Mouse (Mus musculus): ENCODE results near the gene Unc79.

The Unc79 gene

GRCm38 (mm10) chr12:102948778-102949394, at the start of gene Unc79:
Gene Unc79 (plus strand): TSS chr12:102948859.
- peak; percentile 96 for DNase-seq (ENCODE audit: low read depth, low spot score)

DNA sequence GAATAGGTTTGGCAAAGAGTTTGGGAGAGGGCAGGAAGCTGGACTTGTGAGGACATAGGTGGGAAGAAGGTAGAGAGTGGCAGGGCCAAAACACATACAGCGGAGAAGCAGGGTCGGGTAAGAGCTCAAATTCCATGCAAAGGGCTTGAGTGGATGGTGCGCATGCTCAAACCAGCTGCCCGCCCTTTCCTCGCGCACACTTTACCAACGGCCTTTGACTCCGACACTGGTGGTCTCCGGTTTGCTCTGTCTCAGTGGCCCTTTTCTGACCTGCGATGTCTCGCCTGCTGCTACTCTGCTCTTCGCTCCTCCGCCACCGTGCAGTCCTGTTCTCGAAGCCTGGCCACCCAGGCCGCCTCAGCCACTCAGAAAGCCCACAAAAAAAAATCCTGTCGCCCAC, 49.6 kb upstream of the Unc79 start, which contains the start of gene Cox8c:
Gene Cox8c, plus strand, starts transcription at position 226 of the 400 bp plus-strand sequence.
- DNase-seq (ENCODE audit: low read depth, low spot score), result no peak

DNA sequence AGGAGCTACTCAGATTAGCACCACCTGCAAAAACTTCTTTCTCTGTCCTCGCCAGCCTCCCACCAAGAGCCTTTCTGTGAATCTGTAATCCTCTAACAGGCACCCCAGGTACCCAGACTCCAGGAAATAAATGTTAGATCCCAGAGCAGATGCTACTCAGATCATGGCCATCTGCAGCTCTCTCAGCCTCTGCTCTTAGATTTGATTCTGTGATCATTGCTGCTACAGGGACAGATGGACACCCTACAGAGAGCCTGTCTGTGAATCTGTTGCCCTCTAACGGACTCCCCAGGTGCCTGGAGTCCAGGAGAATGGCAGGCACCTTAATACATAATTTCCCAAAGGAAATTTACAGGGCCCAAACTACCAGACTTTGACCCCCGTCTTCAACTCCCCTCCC, 40.5 kb upstream of the Unc79 start:
- DNase-seq (ENCODE audit: low read depth, low spot score), result peak; percentile 96

GRCm38 (mm10) chr12:102916073-102916472, 32.6 kb upstream of the Unc79 start:
- no peak for DNase-seq (ENCODE audit: low read depth, low spot score)

DNA sequence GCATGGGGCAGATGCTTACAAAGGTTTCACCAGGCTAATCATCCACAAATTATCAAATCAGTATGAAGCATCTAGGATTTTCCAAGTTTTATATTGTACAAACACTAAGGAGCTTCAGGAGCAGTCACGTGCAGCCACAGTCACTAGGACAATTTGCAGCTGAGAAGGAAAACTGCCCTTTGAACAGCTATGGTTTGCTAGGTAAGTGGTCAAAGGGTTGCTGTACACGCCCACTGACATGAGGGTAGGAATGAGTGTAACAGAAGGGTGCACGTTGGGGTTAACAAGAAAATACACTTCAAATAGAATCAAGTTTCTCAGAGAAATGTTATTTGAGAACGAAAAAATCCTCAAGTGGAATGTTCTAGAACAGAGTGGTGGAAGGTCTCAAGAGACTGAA, 18.9 kb upstream of the Unc79 start:
- DNase-seq (ENCODE audit: low read depth, low spot score), result no peak

DNA sequence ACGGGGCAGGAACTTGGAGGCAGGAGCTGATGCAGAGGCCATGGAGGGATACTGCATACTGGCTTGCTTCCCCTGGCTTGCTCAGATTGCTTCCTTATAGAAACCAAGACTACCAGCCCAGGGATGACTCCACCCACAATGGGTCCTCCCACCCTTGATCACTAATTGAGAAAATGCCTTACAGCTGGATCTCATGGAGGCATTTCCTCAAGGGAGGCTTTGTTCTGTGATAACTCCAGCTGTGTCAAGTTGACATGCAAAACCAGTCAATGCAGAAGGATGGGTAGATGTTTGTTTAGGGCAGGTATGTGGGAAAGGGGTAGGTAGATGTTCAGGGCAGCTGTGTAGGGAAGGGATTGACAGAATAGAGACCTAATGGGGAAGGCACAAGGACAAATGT, 18.3 kb upstream of the Unc79 start:
- no peak for DNase-seq (ENCODE audit: low read depth, low spot score)

DNA sequence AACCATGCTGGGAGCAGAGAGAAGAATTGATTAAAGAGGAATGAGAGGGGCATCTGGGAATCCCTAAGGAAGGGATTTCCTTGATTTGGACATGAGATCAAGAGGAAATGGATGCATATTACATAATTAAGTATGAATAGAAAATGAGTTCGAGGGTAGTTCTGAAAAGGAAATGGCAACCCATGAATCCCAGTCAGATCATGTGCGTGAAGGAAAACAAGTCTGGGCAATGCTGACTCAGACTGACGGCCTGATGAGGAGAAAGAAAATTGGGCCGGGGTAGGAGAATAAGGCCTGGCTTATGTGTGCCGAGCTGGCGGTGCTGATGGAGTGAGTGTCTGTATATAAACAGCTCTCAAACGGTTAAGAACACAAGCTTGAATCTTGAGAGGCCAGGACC, 17.9 kb upstream of the Unc79 start:
- DNase-seq (ENCODE audit: low read depth, low spot score), result no peak

DNA sequence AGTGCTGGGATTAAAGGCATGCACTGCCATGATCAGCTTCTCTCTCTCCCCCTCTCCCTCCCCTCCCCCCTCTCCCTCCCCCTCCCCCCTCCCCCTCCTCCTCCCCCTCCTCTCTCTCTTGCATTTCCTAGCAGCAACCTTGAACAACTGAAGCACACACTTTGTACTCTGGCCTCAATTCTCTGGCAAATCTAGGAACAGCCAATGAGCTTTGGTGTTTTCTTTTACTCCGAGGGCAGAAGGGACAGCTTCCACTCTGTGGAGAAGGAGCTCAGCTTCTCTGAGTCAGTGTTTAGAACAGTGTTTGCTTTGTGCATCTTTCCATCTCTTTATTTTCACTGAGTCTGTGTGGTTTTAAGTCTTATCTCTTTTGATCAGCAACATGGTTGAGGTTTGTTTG, 12.8 kb upstream of the Unc79 start:
- no peak for DNase-seq (ENCODE audit: low read depth, low spot score)

- no peak for DNase-seq (ENCODE audit: low read depth, low spot score)
Measured at GRCm38 (mm10) chr12:102945571-102945970, 3.1 kb upstream of the Unc79 start.

- no peak for DNase-seq (ENCODE audit: low read depth, low spot score)
Measured at GRCm38 (mm10) chr12:102947826-102948225, 833 bp upstream of the Unc79 start.

GRCm38 (mm10) chr12:102949395-102950208, 943 bp downstream of the Unc79 start:
- DNase-seq (ENCODE audit: low read depth, low spot score), result peak; percentile 96

DNA sequence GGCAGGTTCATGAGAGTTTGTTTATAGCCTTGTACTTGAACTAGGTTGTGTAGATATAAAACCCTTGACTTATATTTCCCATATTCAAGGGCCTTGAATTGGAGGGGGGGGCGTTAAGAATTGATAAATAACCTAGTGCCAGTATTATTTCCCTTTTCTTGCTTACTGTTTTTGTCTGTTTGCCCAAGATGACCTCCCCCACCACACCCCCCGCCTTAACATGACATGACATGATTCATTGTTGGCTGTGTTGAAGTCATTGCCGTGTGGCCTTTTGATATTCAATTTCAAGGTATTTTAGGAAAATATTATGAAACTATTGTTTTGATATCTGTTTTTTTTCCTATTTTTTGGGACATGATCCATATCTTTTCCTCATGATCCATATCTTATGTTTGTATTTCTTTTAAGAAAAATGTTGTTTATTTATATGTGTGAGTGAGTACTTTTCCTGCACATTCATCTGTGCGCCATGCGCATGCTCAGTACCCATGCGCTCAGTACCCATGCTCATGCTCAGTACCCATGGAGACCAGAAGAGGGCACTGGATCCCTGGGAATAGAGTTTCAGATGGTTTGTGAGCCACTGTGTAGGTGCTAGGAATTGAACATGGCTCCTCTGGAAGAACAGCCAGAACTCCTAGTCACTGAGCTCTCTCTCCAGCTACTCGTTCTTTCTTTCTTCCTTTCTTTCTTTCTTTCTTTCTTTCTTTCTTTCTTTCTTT, 11.6 kb downstream of the Unc79 start:
- DNase-seq (ENCODE audit: low read depth, low spot score), result no peak

- no peak for DNase-seq (ENCODE audit: low read depth, low spot score)
Measured at GRCm38 (mm10) chr12:102961066-102961465, 12.4 kb downstream of the Unc79 start.

- DNase-seq (ENCODE audit: low read depth, low spot score), result no peak
Measured at GRCm38 (mm10) chr12:102964486-102964885, 15.8 kb downstream of the Unc79 start.

DNA sequence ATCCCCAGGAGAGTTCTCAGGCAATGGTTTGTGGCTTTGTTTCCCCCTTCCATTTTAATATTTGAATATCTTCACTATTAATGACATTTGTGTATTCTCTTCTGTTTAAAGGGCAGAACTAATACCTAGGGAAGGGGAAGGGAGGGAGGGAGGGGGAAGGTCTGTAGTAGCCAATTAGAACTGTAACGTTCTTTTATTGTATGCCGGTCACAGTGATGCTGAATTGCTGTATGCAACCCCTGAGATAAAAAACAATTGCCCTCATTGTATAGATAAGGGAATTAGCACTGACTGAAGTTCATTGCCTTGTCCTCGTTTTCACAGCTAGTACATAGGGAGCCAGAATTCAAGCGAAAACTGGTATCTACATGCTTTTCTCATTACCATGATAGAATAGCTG, 31.9 kb downstream of the Unc79 start:
- DNase-seq (ENCODE audit: low read depth, low spot score), result no peak

- no peak for DNase-seq (ENCODE audit: low read depth, low spot score)
Measured at GRCm38 (mm10) chr12:102981543-102981942, 32.9 kb downstream of the Unc79 start.

DNA sequence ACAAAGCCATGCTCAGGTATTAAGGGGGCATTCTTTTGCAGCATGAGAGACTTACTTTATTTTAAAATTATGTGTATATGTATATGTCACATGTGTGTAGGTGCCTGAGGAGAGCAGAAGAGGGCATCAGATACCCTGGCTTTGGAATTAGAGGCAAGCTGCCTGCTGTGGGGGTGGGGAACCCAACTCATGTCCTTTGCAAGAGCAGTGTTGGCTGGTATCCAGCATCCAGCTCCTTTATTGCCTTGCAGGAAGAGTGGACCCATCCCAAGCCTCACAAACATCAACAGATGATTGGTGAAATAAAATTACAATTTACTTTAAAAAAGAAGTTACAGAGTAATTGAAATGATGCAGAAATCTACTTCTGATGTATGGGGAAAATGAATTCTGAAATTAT, 36.7 kb downstream of the Unc79 start:
- no peak for DNase-seq (ENCODE audit: low read depth, low spot score)

DNA sequence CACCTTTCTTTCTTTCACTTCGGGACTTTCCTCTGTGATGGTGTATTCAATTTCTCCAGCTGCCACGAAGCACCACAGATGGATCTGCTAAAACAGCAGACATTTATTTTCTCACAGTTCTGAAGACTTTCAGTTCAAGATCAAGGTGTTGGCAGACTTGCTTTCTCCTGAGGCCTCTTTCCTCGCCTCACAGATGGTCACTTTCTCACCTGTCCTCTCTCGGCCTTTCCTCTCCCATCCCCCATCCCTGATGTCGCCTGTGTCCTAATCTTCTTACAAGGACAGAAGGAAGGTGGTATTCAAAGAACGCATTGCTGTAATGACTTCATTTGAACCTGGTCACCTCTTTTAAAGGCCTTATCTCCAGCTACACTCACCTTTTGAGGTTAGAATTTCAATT, 39.1 kb downstream of the Unc79 start:
- peak; percentile 56 for DNase-seq (ENCODE audit: low read depth, low spot score)

- peak; percentile 69 for DNase-seq (ENCODE audit: low read depth, low spot score)
Measured at GRCm38 (mm10) chr12:103008491-103008890, 59.8 kb downstream of the Unc79 start.

DNA sequence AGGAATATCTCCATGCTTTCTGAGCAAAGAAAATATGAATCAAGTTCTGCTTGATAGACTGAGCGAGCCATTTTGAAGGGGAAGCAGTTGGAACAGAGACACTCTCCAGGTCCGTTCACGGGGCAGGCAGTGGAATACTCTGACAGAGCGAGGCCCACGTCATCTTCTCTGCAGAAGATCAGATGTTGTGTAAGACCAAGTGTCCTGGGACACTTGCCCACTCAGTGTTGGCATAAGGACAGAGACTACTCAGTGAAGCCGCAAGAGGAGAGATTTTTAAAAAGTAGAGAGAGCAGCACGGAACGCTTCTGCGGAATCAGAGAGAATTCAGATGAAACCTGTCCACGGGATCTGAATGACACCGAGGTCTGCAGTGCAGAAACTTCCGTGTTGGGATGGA, 69.5 kb downstream of the Unc79 start:
- DNase-seq (ENCODE audit: low read depth, low spot score), result peak; percentile 33

DNA sequence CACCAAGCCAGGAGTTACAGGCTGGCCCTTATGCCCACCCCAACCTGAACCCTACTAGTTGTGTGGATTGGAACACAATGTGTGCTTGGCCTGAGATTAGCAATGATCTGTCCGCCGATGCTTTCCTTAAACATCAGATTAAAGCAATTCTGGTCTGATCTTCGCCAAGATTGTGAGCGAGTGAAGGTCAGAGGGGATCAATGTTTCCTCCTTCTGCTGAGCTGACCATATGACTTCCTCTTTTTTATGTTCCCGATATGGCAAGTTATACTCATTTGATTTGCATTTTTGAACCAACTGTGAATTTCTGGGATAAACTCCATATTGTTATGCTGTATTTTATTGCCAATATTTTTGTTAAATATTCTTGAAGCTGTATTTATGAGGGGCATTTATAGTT, 88.0 kb downstream of the Unc79 start:
- no peak for DNase-seq (ENCODE audit: low read depth, low spot score)

DNA sequence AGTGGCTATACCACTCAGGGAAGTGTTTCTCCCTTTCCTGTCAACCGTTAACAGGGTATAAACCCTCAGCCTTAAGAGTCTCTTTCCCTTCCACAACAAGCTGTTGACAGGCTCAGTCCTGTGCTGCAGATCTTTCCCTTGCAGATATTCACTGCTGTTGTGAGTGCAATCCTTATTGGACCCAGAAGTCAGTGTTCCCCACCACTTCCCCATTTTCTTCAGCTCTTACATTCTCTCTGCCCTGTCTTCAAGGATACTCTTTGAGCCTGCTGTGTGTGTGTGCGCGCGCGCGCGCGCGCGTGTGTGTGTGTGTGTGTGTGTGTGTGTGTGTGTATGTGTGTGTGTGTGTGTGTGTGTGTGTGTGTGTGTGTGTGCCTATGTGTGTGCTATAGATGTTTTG, 90.7 kb downstream of the Unc79 start:
- no peak for DNase-seq (ENCODE audit: low read depth, low spot score)

DNA sequence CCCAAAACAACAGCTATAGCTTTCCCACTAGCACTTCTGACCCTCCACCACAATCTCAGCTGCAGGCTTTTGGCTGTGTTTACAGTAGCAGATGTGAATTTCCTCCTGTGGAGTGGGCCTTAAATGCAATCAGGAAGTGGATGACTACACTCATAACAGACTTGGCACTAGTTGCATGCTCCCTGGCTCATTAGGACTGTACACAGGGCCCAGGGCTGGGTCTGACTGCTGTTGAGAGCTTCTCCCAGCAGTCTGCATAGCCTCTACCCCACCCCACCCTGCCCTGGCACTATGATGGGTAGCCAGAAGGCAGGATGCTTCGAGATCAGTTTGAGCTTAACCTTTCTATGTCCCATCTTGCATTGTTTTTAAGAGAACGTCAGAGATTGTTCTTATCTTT, 91.5 kb downstream of the Unc79 start:
- DNase-seq (ENCODE audit: low read depth, low spot score), result no peak
